Mouse (Mus musculus) kidney, adult 18-20 months (tissue): Measurements from ENCODE around the gene Stx8.

ENCODE experiments used
- DNase-seq: peaks from one replicate; pipeline ENCODE4 v3.0.0; 2021

Stx8 gene

GRCm38 (mm10) chr11:68244992-68245261, 278.9 kb downstream of the Stx8 start:
- no peak for DNase-seq

GRCm38 (mm10) chr11:68247897-68248296, 281.9 kb downstream of the Stx8 start:
- no peak for DNase-seq

- no peak for DNase-seq
Measured at GRCm38 (mm10) chr11:68250106-68250505, 284.1 kb downstream of the Stx8 start.

GRCm38 (mm10) chr11:68253531-68253930, 287.5 kb downstream of the Stx8 start:
- DNase-seq = no peak
